Mouse (Mus musculus): ENCODE results near the gene Zfp78.

- TF ChIP-seq POLR2A (IDR thresholded peaks at IDR 0.05; ENCODE audit: borderline replicate concordance, extremely low read depth, insufficient read depth, insufficient read length, poor library complexity, severe bottlenecking), result no peak
- no peak for TF ChIP-seq CTCF (IDR thresholded peaks at IDR 0.05; ENCODE audit: borderline replicate concordance, extremely low read depth, insufficient read depth, insufficient read length)
These were observed 51.8 kb downstream of the Zfp78 start for GRCm38 (mm10) chr7:6414626-6415441.
